Mouse (Mus musculus): ENCODE results near the gene Gm49601.

Gene Gm49601

DNA sequence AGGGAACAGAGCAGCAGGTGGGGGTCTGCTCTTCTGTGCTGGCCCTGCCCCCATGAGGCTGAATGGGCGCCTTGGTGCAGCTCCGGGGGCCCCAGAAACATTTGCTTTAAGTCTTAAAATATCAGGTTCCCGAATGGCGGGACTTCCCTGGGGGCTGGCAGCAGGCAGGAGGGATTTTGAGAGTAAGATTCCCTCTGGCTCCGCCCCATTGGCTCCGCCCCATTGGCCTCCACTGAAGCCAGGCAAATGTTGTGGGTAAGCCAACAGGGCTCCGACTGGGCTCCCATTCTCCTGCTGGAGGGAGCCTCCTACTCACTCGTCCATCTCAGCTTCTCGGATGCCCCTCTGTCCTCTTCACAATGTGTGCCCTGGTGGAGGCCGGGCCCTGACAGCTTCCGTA, 18.0 kb downstream of the Gm49601 start:
- peak; percentile 58 for DNase-seq (ENCODE audit: low read depth, low spot score)

DNA sequence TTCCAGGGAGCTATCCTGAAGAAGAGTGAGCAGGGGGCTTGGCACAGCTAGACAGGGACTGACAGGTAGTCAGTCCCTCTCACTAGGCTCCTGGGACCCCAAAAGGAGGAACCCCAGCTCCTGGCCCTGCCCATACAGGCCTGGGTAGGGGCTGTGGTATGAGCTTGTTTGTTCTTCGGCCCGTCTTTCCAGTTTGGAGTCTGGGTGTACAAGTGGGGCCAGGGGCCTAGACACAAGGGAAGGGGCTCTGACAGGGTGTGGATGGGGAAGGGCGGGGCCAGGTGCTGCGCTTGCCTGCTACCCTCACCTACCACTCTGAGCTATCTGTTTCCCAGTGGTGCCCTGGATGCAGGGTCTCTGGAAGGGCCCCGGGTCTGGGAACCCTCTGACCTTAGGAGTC, 20.5 kb downstream of the Gm49601 start:
- DNase-seq (ENCODE audit: low read depth, low spot score) = no peak

DNA sequence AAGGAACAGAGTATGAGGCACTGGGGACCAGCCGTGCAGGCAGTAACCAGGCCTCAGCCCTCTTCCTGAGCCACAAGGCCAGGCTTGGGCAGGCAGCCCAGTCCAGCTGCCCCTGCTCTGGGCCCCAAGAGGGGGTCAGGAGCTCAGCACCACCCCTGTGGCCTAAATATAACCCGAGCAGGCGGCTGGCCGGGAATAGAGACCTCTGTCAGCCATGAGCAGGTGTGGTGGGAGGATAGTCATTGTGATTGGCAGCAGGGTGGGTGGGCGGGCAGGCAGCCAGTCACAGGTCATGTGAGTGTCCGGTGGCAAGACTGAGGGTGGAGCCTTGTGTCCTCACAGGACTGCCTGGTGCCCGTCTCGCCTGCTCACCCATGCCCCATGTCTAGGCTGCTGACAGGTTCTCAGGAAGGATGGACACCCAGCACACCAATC, 21.9 kb downstream of the Gm49601 start:
- no peak for DNase-seq (ENCODE audit: low read depth, low spot score)

DNA sequence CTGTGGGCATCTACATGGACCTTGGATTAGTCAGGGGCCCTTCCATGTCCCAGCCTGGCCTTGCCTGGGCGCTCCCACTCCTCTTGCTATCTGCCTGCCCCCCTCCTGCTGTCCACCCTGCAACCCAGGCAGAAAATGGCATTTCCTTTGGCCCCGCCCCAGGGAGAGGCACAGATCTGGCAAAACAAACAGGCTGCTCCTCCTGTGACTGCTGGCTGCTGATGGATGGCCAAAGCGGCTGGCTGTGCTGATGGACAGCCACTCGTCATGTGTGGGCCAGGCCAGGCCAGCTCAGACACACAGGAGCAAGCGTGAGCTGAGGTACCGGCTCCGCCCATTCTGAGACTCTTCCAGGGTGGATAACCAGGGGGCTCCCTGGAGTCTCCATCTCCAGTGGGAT, 24.8 kb downstream of the Gm49601 start:
- DNase-seq (ENCODE audit: low read depth, low spot score) = no peak

DNA sequence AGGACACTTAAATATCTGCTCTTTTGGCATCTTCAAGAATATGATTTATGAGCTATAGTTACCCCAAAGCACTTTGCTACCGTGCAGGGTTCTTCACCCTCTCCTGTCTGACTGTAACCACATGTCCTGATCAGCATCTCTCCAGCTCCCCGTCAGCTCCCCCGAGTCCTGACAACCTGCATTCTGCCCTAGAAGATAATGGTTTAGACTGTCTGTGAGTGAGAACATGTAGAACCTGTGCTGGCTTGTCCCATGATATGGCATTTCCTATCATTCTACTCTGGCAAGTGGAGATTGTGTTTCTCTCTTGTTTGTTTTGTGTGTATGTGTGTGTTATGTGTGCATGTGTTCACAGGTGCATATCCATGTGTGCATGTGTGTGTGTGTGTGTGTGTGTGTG, 28.2 kb downstream of the Gm49601 start:
- no peak for DNase-seq (ENCODE audit: low read depth, low spot score)

DNA sequence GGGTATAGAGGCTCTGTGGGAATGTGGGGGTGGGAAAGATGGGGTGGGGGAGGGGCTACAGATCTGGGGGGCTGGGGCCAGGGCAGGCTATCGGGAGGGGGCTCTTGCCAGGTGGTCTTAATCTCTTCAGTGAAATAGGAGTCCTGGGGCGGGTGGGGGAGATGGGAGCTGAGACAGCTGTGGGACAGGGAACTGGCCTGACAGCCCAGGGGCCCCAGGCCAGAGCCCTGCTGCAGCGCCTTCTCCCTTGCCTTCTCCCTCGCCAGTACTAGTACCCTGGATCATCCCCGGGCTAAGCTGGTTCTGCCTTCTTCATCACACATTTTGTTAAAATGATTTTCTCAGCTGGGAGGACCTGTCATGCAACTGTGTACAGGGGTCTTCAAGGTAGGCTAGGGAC, 30.0 kb downstream of the Gm49601 start:
- DNase-seq (ENCODE audit: low read depth, low spot score) = no peak

DNA sequence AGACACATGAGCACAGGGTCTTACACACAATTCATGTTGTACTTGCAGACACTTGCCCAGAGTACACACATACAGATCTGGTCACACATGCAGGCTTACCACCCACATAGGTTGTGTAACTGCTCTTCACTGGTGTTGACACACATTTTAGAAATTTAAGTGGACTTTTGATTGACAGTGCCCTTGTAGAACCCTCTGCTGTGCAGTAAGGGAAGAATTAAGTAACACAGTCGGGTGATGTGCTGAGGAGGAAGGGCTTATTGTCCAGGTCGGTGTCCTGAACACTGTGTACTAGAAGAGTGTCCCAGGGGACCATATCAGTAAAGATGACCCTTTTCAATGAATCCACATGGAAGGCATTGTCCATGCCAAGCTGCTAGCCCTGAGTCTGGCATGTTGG, 32.3 kb downstream of the Gm49601 start:
- no peak for DNase-seq (ENCODE audit: low read depth, low spot score)

DNA sequence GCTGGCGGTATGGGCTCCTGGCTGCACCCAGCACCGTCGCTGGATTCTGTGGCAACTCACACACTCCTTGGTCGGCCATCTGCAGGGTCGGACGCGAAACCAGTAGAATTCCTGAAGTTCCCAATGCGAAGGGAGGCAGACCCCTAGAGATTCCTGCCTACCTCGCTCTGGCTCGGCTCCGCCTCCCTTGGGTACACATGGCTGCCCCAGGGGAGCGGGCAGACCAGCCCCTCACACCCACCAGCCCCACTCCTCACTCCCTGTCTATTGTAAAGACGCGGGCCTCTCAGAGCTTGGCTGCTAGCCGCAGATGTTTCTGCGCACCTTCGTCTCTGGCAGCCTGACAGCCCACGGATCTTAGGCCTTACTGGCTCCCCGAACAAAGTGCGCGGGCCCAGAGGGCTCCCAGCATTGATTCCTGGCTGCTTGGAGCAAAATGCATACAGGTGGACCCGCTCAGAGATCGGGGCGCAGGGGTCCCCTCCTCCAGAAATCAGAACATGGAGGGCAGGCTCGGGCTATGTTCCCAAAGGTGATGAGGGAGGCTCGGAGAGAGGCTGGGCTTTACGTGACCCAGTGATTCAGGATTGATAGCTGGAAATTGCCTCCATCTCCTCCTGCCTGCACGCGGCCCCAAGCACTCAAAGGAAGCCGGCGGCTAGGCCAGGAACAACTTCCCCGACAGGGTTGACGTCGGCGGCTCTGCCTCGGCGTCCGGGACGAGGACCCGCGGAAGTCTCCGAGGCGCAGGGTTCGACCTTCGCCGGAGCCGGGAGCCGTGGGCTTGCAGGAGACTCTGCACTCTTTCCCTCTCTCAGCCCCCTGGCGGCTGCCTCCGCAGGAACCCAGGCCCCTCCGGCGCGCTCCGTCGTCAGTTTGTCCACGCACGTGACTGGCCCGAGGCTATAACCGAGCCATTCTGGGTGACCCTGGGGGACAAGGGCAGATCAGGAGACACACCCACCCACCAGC, 34.9 kb downstream of the Gm49601 start:
- DNase-seq (ENCODE audit: low read depth, low spot score) = peak; percentile 59

DNA sequence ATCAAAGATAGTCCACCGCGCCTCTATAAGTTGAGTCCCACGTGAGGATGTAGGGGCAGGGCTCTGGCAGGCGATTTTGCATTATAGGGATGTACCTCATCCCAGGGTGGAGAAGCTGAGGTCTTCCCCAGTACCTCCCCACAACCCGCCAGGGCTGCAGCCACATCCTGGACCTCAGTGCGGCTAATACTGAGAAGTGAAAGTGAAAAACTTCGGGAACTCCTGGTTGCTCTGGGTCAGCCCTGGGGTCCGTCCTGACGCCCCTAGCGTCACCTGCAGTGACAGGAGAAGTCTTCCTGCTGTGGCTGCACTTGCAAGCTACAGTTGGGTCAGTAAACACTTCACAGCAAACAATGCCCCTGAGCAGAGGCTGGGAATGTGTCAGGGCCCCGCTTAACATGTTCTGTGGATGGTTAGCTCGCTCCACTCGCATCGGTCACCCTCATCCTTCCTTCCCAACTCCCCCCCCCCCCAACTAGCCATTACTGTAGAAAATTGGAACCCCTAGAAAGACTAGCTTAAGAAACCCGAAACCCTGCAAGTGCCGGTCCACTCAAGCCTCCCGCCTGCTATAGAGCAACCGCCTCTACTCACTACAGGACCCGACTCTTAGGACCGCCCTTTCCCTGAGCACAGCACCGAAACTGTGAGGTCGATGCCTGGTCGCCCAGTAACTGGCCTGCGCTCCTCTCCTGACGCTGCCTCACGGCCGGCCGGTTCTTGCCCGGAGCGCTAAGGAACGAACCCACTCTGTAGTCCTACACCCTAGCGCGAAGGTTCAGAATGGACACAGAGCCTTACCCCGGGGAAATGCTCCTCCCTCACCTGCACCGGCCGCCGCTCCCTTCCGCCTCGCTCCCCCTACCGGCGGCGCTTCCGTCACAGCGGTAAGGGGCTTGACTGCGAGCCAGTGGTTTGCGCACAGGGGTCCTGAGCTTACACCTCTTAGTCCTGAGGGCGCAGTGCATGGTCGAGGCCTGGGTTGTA, 36.1 kb downstream of the Gm49601 start, which contains the start of gene Tbx1:
Tbx1 (minus strand) TSS at position 868 of the 987 bp plus-strand sequence.
- peak; percentile 58 for DNase-seq (ENCODE audit: low read depth, low spot score)

DNA sequence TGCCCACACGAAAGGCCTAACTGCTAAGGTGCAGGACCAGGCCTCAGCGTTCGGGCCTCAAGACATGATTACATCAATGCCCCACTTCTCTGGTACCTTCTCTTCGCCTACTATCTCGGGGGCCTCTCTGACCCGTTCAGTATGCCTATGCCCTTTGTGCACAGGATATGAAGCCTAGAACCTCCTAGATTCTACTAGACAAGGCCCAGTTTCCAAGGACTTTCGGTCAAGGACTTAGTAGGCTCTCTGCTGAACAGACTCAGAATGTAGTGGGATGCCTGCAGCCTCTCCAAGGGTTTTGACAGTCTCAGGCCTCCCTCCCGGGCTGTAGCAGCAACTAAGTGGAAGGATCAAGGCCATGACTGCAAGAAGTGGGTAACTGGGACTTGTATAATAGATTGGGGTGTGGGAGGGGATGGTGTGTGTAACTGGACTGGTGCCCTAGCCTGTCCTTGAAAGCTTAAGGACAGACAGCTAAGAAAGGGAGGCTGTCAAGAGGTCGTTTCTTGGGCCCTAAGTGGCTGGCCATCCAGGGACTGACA, 37.1 kb downstream of the Gm49601 start:
- no peak for DNase-seq (ENCODE audit: low read depth, low spot score)

DNA sequence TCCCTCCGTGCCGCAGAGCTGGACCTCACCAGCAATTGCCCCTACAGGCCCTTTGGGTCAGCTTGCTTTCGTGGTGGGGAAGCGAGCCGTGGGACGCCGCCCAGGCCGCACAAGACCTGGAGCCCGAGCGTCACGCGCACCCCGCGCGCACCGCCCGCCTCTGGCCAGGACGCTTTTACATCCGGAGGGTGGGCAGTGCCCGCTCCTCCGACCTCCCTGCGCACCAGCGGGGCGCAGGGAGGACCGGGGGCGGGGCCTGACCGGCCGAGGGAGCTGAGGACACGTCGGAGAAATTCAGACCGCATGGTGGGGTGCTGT, 37.5 kb downstream of the Gm49601 start:
- DNase-seq (ENCODE audit: low read depth, low spot score) = no peak

DNA sequence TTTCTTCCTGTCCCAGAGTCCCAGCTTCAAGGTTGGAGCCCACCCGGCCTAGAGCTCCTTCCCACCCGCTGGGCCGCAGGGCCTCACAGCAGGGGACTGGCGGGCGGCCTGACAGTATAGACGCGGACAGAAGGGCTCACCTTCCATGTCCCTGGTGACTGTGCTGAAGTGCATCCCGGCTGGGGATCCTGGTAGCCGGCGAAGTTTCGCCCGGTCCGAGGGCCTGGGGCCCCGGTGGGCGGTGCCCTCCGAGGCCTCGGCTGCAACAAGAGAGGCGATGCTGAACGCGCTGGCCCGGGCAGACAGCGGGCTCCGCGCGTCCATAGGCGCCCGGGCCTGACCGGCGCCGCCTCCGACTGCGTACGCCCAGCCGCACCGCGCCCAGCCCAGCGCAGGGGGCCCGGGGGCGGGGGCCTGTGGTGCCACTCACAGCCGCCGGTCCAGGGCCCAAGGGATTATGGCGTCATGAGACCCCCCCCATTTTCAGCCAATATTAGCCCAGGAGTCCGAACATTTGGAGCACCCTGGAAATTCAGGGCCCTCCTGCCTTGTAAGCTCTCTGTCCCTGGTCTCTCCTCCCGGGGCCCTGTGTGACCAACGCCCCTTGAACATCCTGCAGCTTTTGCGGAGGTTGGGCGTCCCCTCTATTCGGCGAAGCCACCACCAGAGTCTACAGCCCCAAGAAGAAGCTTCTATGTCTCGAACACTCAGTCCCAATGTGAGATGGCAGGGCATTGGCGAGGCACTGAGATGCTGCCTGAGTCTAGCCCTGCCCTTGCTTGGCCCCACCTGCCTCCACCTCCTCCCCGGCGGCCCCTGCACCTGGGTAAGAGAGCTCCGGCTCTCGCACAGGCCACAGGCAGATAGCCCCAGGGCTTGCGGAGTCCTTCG, 38.1 kb downstream of the Gm49601 start:
- peak; percentile 48 for DNase-seq (ENCODE audit: low read depth, low spot score)

DNA sequence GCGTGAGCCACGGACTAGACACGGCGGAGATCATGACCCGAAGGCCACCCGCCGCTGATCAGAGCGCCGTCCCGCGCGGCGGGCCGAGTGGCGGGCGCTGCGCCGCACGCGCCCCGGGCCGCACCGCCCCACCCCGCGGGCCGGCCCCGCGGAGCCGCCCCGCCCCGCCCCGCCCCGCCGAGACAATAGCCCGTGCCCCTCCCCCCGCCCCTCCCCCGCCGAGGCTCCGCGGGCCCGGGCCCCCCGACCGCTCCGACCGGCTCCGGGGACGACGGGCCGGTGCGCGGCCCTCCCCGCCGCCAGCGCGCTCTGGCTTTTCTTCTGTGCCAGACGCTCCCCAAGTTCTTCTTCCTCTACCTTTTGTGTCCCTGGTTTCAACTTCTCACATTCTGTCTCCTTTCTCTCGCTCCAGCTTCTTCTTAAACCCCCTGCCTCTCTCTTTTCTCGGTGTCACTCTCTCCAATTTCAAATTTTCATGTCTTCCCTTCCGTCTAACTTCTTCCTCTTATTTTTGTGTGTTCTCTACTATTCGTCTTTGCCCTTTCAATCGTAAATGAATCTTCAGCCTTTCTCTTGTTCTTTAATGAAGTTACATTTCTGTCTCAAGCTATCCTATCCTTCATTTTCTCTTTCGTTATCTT, 39.2 kb downstream of the Gm49601 start:
- peak; percentile 50 for DNase-seq (ENCODE audit: low read depth, low spot score)

DNA sequence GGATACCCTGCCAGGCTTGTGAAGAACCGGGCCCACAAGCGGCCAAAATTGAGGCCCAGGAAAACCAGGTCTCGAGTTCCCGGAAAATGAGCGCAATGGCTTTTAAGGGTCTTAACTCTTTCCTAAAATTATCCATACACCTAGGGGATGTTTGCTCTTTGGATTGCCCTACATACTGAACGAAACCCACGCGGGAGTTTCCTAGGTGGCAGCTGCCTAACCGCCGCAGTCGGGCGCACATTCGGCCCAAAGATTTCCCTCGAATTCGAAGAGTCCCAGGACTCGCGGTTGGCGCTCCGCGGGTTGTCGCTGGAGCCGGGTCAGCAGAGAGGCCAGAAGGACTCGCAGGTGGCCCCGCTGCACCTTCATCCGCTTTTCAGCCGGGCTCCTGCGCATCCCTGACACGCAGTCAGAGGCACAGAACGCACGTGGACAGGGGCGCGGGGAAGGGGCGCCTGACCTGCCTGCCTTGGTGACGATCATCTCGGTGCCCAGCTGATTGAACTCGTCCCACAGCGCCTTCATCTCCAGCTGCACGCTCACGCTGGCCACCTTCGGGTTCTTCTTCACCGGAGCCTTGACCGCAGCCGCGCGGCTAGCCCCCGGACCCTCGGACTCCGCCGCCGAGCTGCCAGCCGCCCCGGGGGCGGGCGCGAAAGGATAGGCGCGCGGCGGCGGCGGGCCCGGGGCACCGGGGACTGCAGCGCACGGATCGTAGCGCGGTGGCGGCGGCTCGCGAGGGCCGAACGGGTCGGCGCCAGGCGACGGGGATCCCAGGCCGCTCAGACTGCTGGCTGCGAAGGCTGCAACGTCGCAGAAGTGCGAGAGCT, 39.9 kb downstream of the Gm49601 start:
- peak; percentile 29 for DNase-seq (ENCODE audit: low read depth, low spot score)

DNA sequence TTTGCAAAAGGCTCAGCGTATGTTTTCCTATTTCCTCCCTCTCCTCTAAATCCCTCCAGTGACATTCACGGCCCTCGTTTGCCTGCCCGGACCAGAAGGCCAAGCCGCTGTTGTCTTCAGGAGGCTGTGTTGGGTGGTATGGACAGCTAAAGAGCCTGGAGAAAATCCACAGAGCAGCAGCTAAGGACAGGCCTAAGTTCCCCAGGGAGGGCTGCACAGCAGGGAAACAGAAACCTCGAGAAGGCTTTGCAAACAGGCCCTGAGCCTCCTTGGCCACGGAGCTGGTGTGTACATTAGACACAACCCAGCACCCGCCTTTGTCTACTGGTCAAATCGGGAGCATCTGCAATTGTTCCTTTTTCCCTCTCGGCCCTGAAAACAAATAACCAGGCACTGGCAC, 40.6 kb downstream of the Gm49601 start:
- peak; percentile 42 for DNase-seq (ENCODE audit: low read depth, low spot score)

DNA sequence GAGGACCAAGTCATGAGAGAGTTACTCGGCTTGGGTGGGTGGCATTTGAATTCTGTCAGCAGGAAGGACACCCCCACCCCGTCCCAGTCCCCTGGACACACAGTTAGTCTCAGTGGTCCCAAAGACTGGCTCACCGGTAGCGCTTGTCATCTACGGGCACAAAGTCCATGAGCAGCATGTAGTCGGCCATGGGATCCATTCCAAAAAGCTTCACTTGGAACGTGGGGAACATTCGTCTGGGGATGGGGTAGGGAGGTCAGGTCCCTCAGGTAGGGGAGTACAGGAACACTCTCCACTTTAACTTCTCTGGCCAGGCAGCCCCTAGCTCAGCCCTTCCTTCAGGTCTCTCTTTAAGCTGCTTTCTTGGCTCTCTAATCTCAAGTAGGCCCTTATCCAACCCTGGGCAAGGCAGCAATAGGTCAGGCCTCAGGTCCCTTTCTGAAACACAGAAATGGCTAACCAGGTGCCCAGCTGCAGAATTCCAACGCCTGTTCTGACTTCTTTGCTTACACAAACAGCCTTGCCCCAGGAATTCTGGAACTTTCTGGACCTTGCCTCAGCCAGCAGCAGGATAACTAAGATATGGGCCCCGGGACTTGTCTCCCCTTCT, 41.2 kb downstream of the Gm49601 start:
- DNase-seq (ENCODE audit: low read depth, low spot score) = no peak

DNA sequence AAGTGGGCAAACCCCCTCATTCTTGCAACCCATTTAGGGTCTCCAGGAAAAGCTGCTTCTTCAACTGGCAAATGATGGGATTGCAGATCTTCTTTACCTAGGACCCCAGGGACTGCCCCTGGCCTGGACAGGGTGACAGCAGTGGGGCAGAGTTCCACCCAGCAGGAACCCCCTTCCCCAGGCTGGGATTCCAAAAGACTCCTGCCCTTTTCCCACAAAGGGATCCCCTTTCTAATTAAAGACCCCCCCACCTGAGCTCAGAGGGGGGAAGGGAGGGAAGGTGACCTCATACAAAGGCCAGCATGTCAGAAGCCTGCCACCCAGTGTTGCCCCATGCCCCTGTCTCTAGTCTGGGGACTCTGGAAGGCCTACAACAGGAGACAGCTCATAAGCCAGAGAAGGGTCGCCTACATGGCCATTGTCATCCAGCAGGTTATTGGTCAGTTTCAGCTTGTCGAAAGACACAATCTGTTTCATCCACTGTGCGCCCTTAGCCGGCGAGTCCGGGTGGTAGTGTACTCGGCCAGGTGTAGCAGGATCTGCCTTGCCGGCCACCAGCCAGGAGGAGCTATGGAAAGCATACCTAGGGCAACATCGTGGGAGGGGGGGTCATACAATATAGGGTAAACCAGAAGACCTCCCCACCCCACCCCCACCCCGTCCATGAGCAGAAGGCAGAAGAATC, 42.4 kb downstream of the Gm49601 start:
- no peak for DNase-seq (ENCODE audit: low read depth, low spot score)

DNA sequence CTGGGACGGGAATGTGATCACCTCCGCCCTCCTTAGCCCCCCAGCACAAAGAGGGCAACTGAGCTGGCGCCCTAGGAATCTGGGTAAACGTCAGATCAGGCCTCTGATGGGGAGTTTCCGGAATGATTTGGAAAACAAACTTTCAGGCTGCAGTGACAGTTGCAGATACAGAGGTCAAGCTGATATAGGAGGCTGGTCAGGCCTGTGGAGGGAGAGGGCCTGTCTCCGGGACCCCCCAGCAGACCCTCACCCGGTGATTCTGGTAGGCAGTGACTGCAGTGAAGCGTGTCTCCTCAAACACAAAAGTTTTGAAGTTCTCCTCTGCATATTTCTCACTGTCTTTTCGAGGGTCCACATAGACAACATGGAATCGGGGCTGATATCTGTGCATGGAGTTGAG, 43.1 kb downstream of the Gm49601 start:
- DNase-seq (ENCODE audit: low read depth, low spot score) = no peak
